In the genomic region with DNA sequence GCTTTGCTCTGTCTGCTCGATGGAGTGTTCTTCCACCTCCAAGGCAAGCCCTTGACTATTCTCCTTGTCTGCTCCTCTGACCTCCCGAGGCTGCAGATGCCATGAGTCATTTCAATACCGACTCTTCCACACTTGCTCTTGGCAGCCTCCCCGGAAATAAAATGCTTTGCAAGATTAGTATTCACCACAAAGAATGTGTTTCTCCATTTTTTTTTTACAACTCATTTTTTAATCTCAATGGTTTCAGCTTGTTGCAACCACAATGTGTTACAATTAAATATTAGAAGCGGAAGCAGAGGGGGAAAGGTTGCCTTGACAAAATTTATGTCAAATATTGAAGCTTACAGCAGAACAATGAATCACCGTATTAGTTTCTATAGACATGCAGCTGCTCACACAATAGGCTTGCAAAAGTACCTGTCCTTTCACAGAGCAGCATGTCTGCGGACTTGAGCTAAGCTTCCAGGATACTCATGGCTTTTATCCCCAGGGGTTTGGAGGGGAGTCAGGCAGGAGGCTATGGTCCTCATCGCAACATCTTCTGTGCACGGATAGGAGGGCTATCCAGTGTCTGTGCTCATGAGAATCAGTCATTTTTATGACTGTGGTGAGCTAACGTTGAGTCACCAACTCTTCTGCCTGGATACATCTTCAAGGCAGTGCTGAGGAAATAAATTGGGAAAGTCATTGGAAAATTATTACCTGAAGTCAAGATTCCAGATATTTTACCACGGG, we compare ENCODE assay signal across 10 mouse cellular contexts.
A peak's percentile ranks its signal among the peaks of the same experiment; 100 is the strongest.
DNase-seq lines count a peak whose midpoint lies in the region; ATAC-seq and TF ChIP-seq lines count a peak whose summit lies in the region.
"Had no signal": no experiment of that assay in that cellular context is flagged by ENCODE, and none has a peak within 500 bp of the region (broad histone marks: within the 10 kb centered on the region; RNA-seq: fewer than 3 reads in every experiment).

No protein-coding gene starts in this region.

- no peaks in the 10 kb centered on the region for H3K27me3 ChIP-seq in kidney, adult 2 months (replicated peaks; ENCODE audit: control insufficient read depth, insufficient read depth, low read length)
- no peaks in the 10 kb centered on the region for H3K27me3 ChIP-seq in kidney, embryonic 14.5 days (ENCODE audit: control insufficient read depth, insufficient read depth, low read length)
- H3K27me3 ChIP-seq: intestine, embryonic 15.5 days had no signal

- 43% methylated on average over 11 of the region's 11 CpGs for WGBS in kidney, adult 2 months
- WGBS in kidney, embryonic 14.5 days, result 63% methylated on average over 11 of the region's 11 CpGs

- no peak overlapping the region for H3K4me2 ChIP-seq in kidney, embryonic 14.5 days (replicated peaks; ENCODE audit: low read depth, low read length)
- H3K4me2 ChIP-seq: intestine, embryonic 15.5 days had no signal

- H3K4me1 ChIP-seq in kidney, adult 2 months (ENCODE audit: control insufficient read depth, insufficient read depth, low read length), result no peaks in the 10 kb centered on the region
- no peaks in the 10 kb centered on the region for H3K4me1 ChIP-seq in kidney, embryonic 14.5 days (ENCODE audit: control insufficient read depth, insufficient read depth, low read length)
- peaks cover 12% of the 10 kb centered on the region for H3K4me1 ChIP-seq in bone marrow macrophage, adult 2 months (ENCODE audit: control insufficient read depth, insufficient read depth, low read length)
- H3K4me1 ChIP-seq: intestine, embryonic 15.5 days had no signal

- H3K9ac ChIP-seq in kidney, embryonic 14.5 days (ENCODE audit: low read depth, low read length), result no peak overlapping the region
- H3K9ac ChIP-seq: intestine, embryonic 15.5 days had no signal

- H3K36me3 ChIP-seq in kidney, adult 2 months (ENCODE audit: control insufficient read depth, insufficient read depth, low read length), result no peaks in the 10 kb centered on the region
- H3K36me3 ChIP-seq in kidney, embryonic 14.5 days (ENCODE audit: control insufficient read depth, insufficient read depth, low read length), result no peaks in the 10 kb centered on the region
- H3K36me3 ChIP-seq: intestine, embryonic 15.5 days had no signal

- DNase-seq in kidney, adult 2 months, result peak; percentile 57
- DNase-seq in lung, postnatal 10 days, result peak; percentile 72
- DNase-seq in right cerebral cortex, postnatal 10 days (ENCODE audit: low spot score in 2 of 2), result no peak
- no peak for DNase-seq in thymus, postnatal 25 days
- no peak for DNase-seq in spleen, postnatal 10 days (ENCODE audit: low spot score in 2 of 2)
- DNase-seq: cerebellum, postnatal 25 days had no signal

- H3K9me3 ChIP-seq in kidney, embryonic 14.5 days (ENCODE audit: control insufficient read depth, low read length), result no peaks in the 10 kb centered on the region
- H3K9me3 ChIP-seq: intestine, embryonic 15.5 days had no signal

- no peak overlapping the region for H3K27ac ChIP-seq in kidney, adult 2 months (ENCODE audit: insufficient read depth, low read depth, low read length)
- no peak overlapping the region for H3K27ac ChIP-seq in kidney, embryonic 14.5 days (ENCODE audit: low read depth, low read length)
- no peak overlapping the region for H3K27ac ChIP-seq in bone marrow macrophage, adult 2 months (ENCODE audit: insufficient read depth, low read depth, low read length)
- H3K27ac ChIP-seq: intestine, embryonic 15.5 days had no signal

- no peak overlapping the region for H3K4me3 ChIP-seq in kidney, adult 2 months (ENCODE audit: insufficient read depth, low read depth, low read length)
- H3K4me3 ChIP-seq in kidney, embryonic 14.5 days (ENCODE audit: low read length), result no peak overlapping the region
- peak overlapping the region; percentile 20 for H3K4me3 ChIP-seq in bone marrow macrophage, adult 2 months (ENCODE audit: insufficient read depth, low read length)
- H3K4me3 ChIP-seq: intestine, embryonic 15.5 days had no signal

- no peak for TF ChIP-seq POLR2A in kidney, adult 2 months (IDR thresholded peaks at IDR 0.05; ENCODE audit: low read depth, low read length)
- TF ChIP-seq POLR2A in bone marrow macrophage, adult 2 months (IDR thresholded peaks at IDR 0.05; ENCODE audit: borderline replicate concordance, low read depth, low read length), result no peak

- ATAC-seq in kidney, embryonic 14.5 days (ENCODE audit: low FRiP score, low TSS enrichment), result no peak
- peak; percentile 53 for ATAC-seq in CD4-positive, CD25-positive, alpha-beta regulatory T cell, adult 4 months
- ATAC-seq: intestine, embryonic 15.5 days had no signal

- no peak for TF ChIP-seq CTCF in kidney, adult 2 months (conservative IDR thresholded peaks at IDR 0.05; ENCODE audit: insufficient read depth, insufficient read length, low read depth, low read length)
- no peak for TF ChIP-seq CTCF in bone marrow macrophage, adult 2 months (IDR thresholded peaks at IDR 0.05; ENCODE audit: low read depth, low read length)

Comparison
In these comparisons a context has a peak if more than half of its experiments do, and no peak if none do; other contexts are left out.
1. DNase-seq: peak in kidney, adult 2 months (single experiment) and lung, postnatal 10 days (single experiment); none in right cerebral cortex, postnatal 10 days (0 of 2), thymus, postnatal 25 days (single experiment) and spleen, postnatal 10 days (0 of 2).